Mouse (Mus musculus): ENCODE measurements at regions not wholly inside any gene's neighbourhood (a gene's known extent, or its start where the extent isn't known, plus 50 kb on each side); places are given as distances from the start of the nearest gene placed in this dataset.
"Not testable (repeated sequence)": the region's sequence is repeated elsewhere in the genome, so short reads cannot be mapped to it uniquely, and the experiment has no call there.

GRCm38 (mm10) chr12:79991279-79991678, 121.5 kb downstream of the Zfp36l1 start:
- DNase-seq (ENCODE audit: low spot score) = no peak

GRCm38 (mm10) chr12:79990751-79991150, 122.1 kb downstream of the Zfp36l1 start:
- no peak for DNase-seq (ENCODE audit: low spot score)

- no peak for DNase-seq (ENCODE audit: low spot score)
These were observed 123.2 kb downstream of the Zfp36l1 start for GRCm38 (mm10) chr12:79989582-79990110.

GRCm38 (mm10) chr12:79988401-79989358, 124.1 kb downstream of the Zfp36l1 start:
- DNase-seq (ENCODE audit: low spot score) = no peak

GRCm38 (mm10) chr12:79986241-79986976, 126.4 kb downstream of the Zfp36l1 start:
- DNase-seq (ENCODE audit: low spot score) = no peak

- DNase-seq (ENCODE audit: low spot score) = no peak
These were observed 127.6 kb downstream of the Zfp36l1 start for GRCm38 (mm10) chr12:79984985-79985747.

GRCm38 (mm10) chr12:79984025-79984790, 128.6 kb downstream of the Zfp36l1 start:
- no peak for DNase-seq (ENCODE audit: low spot score)

- no peak for DNase-seq (ENCODE audit: low spot score)
These were observed 129.6 kb downstream of the Zfp36l1 start for GRCm38 (mm10) chr12:79983232-79983631.

GRCm38 (mm10) chr12:79982497-79982896, 130.3 kb downstream of the Zfp36l1 start:
- not testable (repeated sequence) for DNase-seq (ENCODE audit: low spot score)

- DNase-seq (ENCODE audit: low spot score) = no peak
These were observed 132.1 kb downstream of the Zfp36l1 start for GRCm38 (mm10) chr12:79980711-79981110.

GRCm38 (mm10) chr12:79977136-79977535, 135.7 kb downstream of the Zfp36l1 start:
- DNase-seq (ENCODE audit: low spot score) = no peak

GRCm38 (mm10) chr12:79975466-79976239, 137.2 kb downstream of the Zfp36l1 start:
- no peak for DNase-seq (ENCODE audit: low spot score)

GRCm38 (mm10) chr12:79975050-79975449, 137.8 kb downstream of the Zfp36l1 start:
- DNase-seq (ENCODE audit: low spot score) = no peak

- no peak for DNase-seq (ENCODE audit: low spot score)
These were observed 138.3 kb downstream of the Zfp36l1 start for GRCm38 (mm10) chr12:79974530-79974929.

- no peak for DNase-seq (ENCODE audit: low spot score)
These were observed 139.1 kb downstream of the Zfp36l1 start for GRCm38 (mm10) chr12:79973566-79974230.

- DNase-seq (ENCODE audit: low spot score) = no peak
These were observed 141.8 kb downstream of the Zfp36l1 start for GRCm38 (mm10) chr12:79970981-79971390.

- DNase-seq (ENCODE audit: low spot score) = no peak
These were observed 142.4 kb downstream of the Zfp36l1 start for GRCm38 (mm10) chr12:79970227-79970901.

- no peak for DNase-seq (ENCODE audit: low spot score)
These were observed 143.2 kb downstream of the Zfp36l1 start for GRCm38 (mm10) chr12:79969346-79970226.
